Mouse (Mus musculus): ENCODE measurements around the gene Atg5. TPM values are rescaled to one million over a fixed set of nuclear protein-coding genes. Genes with fewer than 3 reads are reported as not detected.
A peak's percentile ranks its signal among the peaks of the same experiment; 100 is the strongest.
"Not testable (repeated sequence)": the region's sequence is repeated elsewhere in the genome, so short reads cannot be mapped to it uniquely, and the experiment has no call there.

Gene Atg5
- 55.8 and 61.0 TPM in 2 replicates for polyA plus RNA-seq (2016; fragmentation: Nextera tagmentation; extraction: Ambion mirVana)

DNA sequence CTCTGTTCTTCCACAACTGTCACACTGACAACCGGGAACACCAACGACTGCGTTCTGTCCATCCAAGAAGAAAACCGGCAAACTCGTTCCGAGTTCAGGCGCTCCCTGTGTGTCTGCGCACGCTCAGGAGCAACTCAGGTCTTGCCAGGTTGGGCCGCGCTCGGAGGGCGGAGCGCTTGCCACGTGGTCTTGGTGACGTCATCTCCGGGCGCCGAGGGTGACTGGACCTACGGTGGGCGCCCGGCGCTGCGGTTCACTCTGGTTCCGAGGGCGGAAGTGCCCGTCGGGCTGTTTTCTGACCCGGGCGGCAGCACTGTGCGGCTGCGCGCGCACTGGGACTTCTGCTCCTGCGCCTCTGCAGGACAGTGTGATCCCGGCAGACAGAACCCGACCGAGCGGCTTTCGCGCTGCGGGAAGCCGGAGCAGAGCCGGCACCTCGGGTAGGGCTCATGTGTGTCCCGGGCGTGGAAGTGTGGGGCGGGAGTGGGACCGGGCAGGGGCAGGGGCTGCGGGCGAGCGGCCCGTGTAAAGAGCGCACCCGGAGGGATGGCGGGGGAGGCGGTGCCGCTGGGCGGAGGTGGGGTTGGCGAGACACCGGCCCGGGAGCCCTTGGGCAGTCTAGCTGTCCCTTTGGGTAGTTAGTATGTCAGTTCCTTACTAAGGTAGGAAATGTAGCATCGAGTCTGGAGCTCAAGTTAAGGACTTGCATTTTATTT, at the start of gene Atg5:
Gene Atg5, plus strand, starts transcription at position 214 of the 716 bp plus-strand sequence.
- no peaks in the 10 kb centered on the region for H3K27me3 ChIP-seq (ENCODE audit: low read depth, poor library complexity, severe bottlenecking)
- H3K36me3 ChIP-seq = peaks cover 3% of the 10 kb centered on the region; the same call in 1 of the 2 replicates
- H3K27ac ChIP-seq (replicated peaks) = peak within 1 kb of the TSS; percentile 96
- H3K4me1 ChIP-seq = peaks cover 32% of the 10 kb centered on the region
- WGBS = under 1% methylated on average over 63 of the region's 63 CpGs
- DNase-seq (ENCODE audit: low spot score) = peak; percentile 100
- peak within 1 kb of the TSS; percentile 93 for H3K4me3 ChIP-seq
- no peaks in the 10 kb centered on the region for H3K9me3 ChIP-seq (replicated peaks)

DNA sequence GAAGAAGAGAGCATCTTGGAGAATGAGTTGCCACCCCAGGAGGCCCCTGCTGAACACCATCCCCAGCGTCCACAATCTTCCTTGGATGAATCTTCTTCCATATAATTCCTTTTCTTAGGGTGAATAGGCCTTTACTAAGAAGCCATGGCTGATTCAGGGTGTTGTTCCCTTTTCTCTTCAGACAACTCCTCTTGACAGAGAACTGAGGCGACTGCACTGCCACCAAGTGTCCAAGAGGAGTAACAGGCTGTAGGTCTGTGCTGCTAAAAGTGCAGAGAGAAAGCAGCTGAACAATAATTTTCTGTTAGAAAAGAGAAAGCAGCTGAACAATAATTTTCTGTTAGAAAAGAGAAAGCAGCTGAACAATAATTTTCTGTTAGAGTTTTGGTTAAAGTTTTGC, 49.1 kb upstream of the Atg5 start:
- H3K36me3 ChIP-seq; H3K27ac ChIP-seq (replicated peaks); DNase-seq (ENCODE audit: low spot score); H3K27me3 ChIP-seq (ENCODE audit: low read depth, poor library complexity, severe bottlenecking); H3K9me3 ChIP-seq (replicated peaks); H3K4me1 ChIP-seq; H3K4me3 ChIP-seq: not testable (repeated sequence)
- 11% methylated on average over 2 of the region's 2 CpGs for WGBS

DNA sequence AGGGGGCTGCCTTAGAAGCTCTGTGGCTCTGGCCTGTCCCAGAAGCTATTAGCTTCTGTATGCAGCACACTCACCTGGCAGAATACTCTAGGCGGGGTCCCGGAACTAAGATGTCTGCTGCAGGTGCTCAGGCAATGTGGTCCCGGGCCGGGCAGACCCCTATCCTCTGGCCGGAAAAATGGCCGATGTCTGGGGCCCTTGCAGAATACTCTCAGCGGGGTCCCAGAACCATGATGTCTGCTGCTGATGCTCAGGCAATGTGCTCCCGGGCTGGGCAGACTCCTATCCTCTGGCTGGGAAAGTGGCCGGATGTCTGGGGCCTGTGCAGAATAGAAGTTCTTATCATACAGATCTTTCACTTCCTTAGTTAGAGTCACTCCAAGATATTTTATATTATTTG, 43.8 kb upstream of the Atg5 start:
- Histone ChIP-seq H3K9me3 (replicated peaks) (peaks cover 3% of the 10 kb centered on the region), H3K27ac (replicated peaks) (no peak overlapping the region), H3K27me3 (ENCODE audit: low read depth, poor library complexity, severe bottlenecking) (no peaks in the 10 kb centered on the region), H3K4me1 (no peaks in the 10 kb centered on the region), H3K36me3 (no peaks in the 10 kb centered on the region), H3K4me3 (no peak overlapping the region)
- DNase-seq (ENCODE audit: low spot score) = no peak
- WGBS = 90% methylated on average over 9 of the region's 9 CpGs

DNA sequence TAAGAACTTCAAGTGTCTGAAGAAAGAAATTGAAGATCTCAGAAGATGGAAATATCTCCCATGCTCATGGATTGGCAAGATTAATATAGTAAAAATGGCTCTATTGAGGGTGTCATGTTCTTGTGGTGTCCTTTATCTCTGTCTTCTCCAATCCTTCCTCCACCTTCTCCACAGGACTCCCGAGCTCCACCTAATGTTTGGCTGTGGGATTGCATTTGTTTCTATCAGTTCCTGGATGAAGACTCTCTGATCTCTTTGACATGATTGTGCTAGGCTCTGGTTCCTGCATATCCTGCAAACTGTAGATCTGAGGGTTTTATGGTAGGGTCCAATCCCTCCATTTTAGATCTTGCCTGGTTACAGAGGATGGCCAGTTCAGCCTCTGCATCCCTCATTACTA, 34.8 kb upstream of the Atg5 start:
- WGBS = 0% methylated on average over 1 of the region's 1 CpGs
- not testable (repeated sequence) for H3K27me3 ChIP-seq (ENCODE audit: low read depth, poor library complexity, severe bottlenecking); H3K4me1 ChIP-seq; DNase-seq (ENCODE audit: low spot score); H3K36me3 ChIP-seq; H3K9me3 ChIP-seq (replicated peaks); H3K27ac ChIP-seq (replicated peaks); H3K4me3 ChIP-seq

DNA sequence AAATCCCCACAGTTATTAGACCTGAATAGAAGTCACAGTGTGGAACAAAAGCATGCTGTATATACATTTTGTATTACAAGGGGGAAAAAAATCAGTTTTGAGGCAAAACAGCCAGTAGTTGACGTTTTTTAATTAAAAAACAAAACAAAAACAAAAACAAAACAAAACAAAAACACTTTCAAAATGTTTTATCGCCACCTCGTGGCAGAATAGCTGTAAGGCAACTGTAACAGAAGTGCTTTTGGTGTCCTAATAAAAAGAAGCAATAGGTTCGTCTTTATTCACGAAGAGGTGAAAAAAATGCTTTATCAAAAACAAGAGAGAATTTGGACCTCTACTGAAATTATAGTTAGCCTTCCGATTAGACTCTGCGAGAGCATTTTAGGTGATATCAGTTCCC, 32.9 kb upstream of the Atg5 start:
- not testable (repeated sequence) for DNase-seq (ENCODE audit: low spot score); H3K27ac ChIP-seq (replicated peaks); H3K27me3 ChIP-seq (ENCODE audit: low read depth, poor library complexity, severe bottlenecking); H3K4me1 ChIP-seq; H3K36me3 ChIP-seq; H3K4me3 ChIP-seq; H3K9me3 ChIP-seq (replicated peaks)
- 43% methylated on average over 7 of the region's 7 CpGs for WGBS

DNA sequence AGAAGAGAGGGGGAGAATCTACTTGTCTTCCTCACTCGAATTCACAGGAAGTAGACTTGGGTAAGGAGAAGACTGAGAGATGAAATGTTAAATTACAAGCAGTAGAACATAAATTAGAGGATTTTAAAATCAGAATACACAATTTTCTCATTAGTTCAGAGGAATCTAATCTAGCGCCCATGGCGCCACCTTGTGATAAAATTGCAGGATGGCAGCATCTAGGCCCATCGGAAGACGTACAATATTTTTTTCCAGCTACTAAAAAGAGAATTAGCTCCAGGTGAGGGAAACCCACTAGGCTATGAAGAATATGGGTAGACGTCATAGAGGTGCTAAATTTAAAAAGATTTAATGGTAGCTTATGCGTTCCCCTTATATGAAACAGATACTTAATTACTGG, 11.5 kb upstream of the Atg5 start:
- Histone ChIP-seq H3K4me1 (no peaks in the 10 kb centered on the region), H3K27me3 (ENCODE audit: low read depth, poor library complexity, severe bottlenecking) (no peaks in the 10 kb centered on the region), H3K27ac (replicated peaks) (no peak overlapping the region), H3K36me3 (no peaks in the 10 kb centered on the region), H3K4me3 (no peak overlapping the region), H3K9me3 (replicated peaks) (no peaks in the 10 kb centered on the region)
- 32% methylated on average over 7 of the region's 7 CpGs for WGBS
- DNase-seq (ENCODE audit: low spot score) = no peak

DNA sequence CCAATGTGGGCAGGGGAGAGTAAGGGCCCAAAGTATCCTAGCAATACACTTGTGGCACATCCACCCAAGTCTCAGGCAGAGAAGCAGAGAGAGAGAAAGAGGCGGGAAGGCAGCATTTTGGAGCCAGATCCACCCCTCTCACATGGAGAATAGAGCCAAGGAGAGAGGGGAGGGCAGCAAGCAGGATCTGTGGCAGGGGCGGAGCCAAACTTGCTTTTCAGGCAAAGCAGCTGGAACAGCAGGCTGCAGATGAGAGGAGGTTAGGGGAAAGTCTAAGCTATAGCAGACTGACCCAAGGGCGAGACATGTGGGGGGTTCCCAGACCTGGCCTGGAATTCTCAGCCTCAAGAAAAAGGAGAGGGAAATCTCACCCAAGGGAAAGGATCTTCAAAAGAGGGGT, 2.3 kb upstream of the Atg5 start:
- peaks cover 3% of the 10 kb centered on the region; the same call in 1 of the 2 replicates for H3K36me3 ChIP-seq
- no peak for DNase-seq (ENCODE audit: low spot score)
- no peak overlapping the region for H3K4me3 ChIP-seq
- peaks cover 32% of the 10 kb centered on the region for H3K4me1 ChIP-seq
- WGBS = 48% methylated on average over 3 of the region's 3 CpGs
- H3K27me3 ChIP-seq (ENCODE audit: low read depth, poor library complexity, severe bottlenecking) = no peaks in the 10 kb centered on the region
- no peak overlapping the region for H3K27ac ChIP-seq (replicated peaks)
- no peaks in the 10 kb centered on the region for H3K9me3 ChIP-seq (replicated peaks)

DNA sequence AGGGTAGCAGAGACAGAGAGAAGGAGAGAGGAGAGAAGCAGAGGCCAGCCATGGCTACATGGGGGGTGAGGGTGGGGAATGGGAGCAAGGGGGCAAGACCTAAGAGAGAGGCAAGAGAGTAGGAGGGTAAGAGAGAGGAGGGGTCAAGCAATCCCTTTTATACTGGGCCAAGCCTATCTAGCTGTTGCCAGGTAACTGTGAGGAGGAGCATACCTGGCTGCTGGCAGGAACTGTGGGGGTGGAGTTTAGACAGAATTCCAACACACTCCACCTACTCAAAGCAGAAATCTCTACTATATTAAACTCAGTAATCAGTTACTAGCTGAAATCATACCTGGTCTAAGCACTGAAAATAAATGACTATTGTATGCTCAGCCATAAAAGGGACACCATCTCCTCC, 1.6 kb upstream of the Atg5 start:
- no peak for DNase-seq (ENCODE audit: low spot score)

DNA sequence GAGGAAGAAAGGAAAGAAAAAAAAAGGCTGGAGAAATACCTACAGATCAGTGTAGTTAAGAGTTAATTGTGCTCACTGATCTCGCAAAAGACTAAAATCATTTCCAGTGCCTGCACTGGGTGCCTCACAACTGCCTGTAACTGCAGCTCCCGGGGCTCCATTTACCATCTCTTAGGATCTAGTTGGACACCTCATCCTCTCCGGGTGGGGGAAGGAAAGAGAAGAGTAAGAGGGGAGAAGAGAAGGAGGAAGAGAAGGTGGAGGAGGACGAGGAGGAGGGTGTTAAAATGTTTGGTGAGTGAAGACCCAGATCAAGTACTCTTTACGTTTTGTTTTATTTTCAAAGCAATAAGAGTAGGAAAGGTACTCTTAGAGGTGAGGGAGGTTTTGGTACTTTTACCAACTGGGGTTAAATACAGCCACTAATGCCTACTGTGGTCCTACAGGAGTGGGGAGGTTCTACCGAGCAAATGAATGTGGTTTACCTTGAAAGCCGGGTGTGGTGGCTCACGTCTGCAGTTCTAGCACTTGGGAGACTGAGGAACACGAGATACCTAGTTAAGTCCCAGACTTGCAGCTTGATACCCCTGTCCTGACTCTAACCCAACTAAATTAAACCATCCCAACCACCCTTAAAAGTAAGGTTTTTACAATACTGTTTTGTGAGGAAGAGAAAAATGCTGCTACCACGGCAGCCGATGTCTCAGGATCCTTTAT, 574 bp upstream of the Atg5 start:
- Histone ChIP-seq H3K27me3 (ENCODE audit: low read depth, poor library complexity, severe bottlenecking) (no peaks in the 10 kb centered on the region), H3K27ac (replicated peaks) (peak overlapping the region; percentile 96), H3K36me3 (peaks cover 3% of the 10 kb centered on the region; the same call in 1 of the 2 replicates), H3K4me3 (peak overlapping the region; percentile 93), H3K9me3 (replicated peaks) (no peaks in the 10 kb centered on the region), H3K4me1 (peaks cover 32% of the 10 kb centered on the region)
- no peak for DNase-seq (ENCODE audit: low spot score)
- 18% methylated on average over 11 of the region's 11 CpGs for WGBS

More for the DNA sequence above, 1.6 kb upstream of the Atg5 start:
- Histone ChIP-seq H3K36me3 (peaks cover 3% of the 10 kb centered on the region; the same call in 1 of the 2 replicates), H3K4me3 (no peak overlapping the region), H3K27me3 (ENCODE audit: low read depth, poor library complexity, severe bottlenecking) (no peaks in the 10 kb centered on the region), H3K9me3 (replicated peaks) (no peaks in the 10 kb centered on the region), H3K4me1 (peaks cover 32% of the 10 kb centered on the region), H3K27ac (replicated peaks) (no peak overlapping the region)

DNA sequence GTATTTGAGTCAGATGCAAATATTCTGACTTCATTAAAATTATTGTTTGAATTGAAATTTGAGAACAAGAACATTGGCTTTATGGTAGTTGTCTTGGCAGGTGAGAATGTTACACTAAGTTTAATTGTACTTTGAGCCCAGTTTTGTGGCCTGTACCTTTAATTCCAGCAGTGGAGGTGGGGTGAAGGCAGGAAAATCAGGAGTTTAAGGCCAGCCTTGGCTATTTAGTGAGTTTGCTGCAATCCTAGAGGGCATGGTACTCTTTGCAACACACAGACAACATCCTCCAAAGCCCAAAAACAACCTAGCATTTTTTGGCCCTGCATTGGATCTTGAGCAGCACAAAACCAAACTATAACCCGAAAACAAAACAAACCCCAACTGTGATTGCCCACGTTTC, 1.1 kb downstream of the Atg5 start:
- Histone ChIP-seq H3K4me1 (peaks cover 32% of the 10 kb centered on the region), H3K27me3 (ENCODE audit: low read depth, poor library complexity, severe bottlenecking) (no peaks in the 10 kb centered on the region), H3K9me3 (replicated peaks) (no peaks in the 10 kb centered on the region), H3K36me3 (peaks cover 3% of the 10 kb centered on the region; the same call in 1 of the 2 replicates), H3K4me3 (peak overlapping the region; percentile 93), H3K27ac (replicated peaks) (no peak overlapping the region)
- WGBS = 72% methylated on average over 2 of the region's 2 CpGs
- DNase-seq (ENCODE audit: low spot score) = no peak

DNA sequence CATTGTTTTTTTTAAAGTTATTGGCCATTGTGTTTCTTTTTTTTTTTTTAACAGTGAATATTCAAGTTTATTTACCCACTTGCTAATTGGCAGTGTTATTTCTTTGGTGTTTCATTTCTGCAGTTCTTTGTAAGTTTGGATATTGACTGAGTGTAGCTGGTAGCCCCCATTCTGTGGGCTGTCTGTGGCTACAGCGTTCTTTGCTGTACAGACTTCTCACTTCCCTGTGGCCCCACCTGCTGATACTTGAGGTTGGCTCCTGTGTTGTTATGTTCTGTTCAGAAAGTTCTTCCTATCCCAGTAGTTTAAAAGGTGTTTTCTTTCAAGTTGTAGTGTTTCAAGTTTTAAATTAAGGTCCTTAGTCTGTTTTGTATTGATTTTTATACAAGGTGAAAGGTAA, 14.2 kb downstream of the Atg5 start:
- Histone ChIP-seq H3K36me3 (peaks cover 14% of the 10 kb centered on the region), H3K9me3 (replicated peaks) (no peaks in the 10 kb centered on the region), H3K27ac (replicated peaks) (no peak overlapping the region), H3K4me1 (no peaks in the 10 kb centered on the region), H3K4me3 (no peak overlapping the region), H3K27me3 (ENCODE audit: low read depth, poor library complexity, severe bottlenecking) (no peaks in the 10 kb centered on the region)
- DNase-seq (ENCODE audit: low spot score) = no peak
- WGBS = 97% methylated on average over 1 of the region's 1 CpGs

DNA sequence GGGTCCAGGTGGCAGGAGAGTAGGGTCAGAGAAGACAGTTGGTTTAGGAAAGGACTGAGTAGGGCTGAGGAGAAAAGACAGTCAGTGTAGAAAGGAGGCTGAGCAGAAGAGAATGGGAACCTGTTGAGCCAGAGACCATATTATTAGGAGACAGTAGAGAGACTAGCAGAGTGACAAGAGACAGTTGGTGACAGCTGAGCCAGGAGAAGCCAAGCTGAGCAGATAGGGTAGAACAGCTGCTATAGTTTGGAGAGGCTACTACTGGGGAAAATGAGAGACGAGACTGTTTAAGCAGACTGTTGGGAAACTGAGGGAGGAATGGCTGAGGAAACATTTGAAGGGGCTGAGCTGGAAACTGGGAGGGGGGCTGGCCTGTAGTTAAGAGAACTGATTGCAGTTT, 16.9 kb downstream of the Atg5 start:
- no peak overlapping the region for H3K4me3 ChIP-seq
- no peaks in the 10 kb centered on the region for H3K9me3 ChIP-seq (replicated peaks)
- H3K27ac ChIP-seq (replicated peaks) = no peak overlapping the region
- H3K36me3 ChIP-seq = peaks cover 33% of the 10 kb centered on the region
- no peaks in the 10 kb centered on the region for H3K27me3 ChIP-seq (ENCODE audit: low read depth, poor library complexity, severe bottlenecking)
- no peak for DNase-seq (ENCODE audit: low spot score)
- no peaks in the 10 kb centered on the region for H3K4me1 ChIP-seq
- 86% methylated on average over 1 of the region's 1 CpGs for WGBS

DNA sequence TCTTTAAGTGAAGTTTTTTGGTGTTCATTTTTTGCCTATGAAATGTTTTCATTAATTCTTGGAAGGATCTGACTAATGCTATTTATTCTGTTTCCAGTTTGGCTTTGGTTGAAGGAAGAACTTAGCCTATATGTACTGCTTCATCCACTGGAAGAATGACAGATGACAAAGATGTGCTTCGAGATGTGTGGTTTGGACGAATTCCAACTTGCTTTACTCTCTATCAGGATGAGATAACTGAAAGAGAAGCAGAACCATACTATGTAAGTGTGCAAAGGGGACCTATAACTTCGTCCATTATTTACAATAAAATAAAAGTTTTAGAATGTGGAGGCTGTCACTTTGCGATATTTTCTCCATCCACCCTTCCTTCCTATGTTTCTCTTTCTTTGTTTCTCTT, 17.8 kb downstream of the Atg5 start:
- peaks cover 41% of the 10 kb centered on the region for H3K36me3 ChIP-seq
- DNase-seq (ENCODE audit: low spot score) = no peak
- 89% methylated on average over 4 of the region's 4 CpGs for WGBS
- no peaks in the 10 kb centered on the region for H3K27me3 ChIP-seq (ENCODE audit: low read depth, poor library complexity, severe bottlenecking)
- no peaks in the 10 kb centered on the region for H3K4me1 ChIP-seq
- no peak overlapping the region for H3K4me3 ChIP-seq
- no peaks in the 10 kb centered on the region for H3K9me3 ChIP-seq (replicated peaks)
- no peak overlapping the region for H3K27ac ChIP-seq (replicated peaks)

Measured in midbrain, embryonic 10.5 days (tissue).